Mouse (Mus musculus): Measurements from ENCODE around the gene Gys2.

The Gys2 gene

DNA sequence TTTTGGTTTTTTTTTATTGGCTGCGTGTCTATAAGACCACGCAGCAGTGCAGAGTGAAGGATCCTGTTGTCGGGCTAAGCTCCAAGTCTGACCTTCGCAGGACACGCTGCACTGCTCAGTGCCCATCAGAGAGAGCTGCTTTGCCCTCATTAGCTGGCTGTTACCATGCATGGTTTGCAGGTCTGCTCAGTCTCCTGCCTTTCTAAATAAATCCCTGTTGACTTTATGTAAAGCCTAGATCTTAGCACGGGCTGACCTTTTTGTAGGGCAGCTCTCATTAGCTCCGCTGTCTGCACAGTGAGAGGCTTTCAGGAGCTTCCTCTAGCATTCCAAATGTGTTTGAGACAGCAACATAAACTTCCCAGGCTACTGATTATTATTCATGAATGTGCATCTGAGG is 14.9 kb downstream of the Gys2 start:
- no peak for DNase-seq (ENCODE audit: low spot score)

DNA sequence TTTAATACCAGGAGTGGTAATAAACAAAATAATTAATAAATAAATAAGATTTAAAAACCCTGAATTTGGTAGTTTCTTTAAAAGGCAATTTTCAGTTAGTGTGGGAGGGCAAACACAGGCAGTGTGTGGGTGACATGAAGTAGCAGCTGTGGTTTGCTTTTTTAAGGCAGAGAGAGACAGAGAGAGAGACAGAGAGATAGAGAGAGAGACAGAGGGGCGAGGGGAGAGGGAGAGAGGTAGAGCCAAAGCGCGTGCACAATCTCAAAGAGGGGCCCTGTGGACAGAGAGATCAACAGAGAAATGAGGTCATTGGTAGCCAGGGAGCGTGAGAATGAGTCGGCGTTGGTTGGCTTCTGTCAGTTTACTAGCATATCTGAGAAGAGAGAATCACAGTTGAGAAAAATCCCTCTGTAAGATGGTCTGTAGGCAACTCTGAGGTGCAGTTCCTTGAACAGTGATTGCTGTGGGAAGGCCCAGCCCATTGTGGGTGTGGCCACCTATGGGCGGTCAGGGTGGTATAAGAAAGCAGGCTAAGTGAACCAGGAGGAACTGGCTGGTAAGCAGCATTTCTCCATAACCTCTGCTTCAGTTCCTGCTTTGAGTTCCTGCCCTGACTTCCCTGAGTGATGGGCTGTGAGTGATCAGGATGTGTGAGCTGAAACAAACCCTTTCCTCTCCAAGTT is 17.5 kb downstream of the Gys2 start:
- DNase-seq (ENCODE audit: low spot score): no peak

DNA sequence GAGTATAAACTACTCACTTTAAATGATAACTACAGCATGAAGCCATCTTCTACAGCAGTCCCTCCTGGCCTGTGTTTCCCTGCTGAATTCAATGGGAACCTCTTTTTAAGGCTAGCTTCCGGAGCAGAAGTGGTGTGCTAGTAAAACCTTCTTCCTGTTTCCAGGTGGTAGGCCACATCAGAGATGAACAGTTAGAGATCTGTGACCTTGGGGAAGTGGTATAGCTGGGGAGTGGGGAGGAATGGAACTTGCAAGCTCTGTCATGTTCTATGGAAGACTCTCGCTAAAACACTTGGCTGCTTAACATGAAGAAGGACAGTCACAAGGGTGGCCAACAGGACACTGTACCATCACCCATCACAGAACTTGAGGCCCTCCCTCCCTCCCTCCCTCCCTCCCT is 19.6 kb downstream of the Gys2 start:
- no peak for DNase-seq (ENCODE audit: low spot score)

DNA sequence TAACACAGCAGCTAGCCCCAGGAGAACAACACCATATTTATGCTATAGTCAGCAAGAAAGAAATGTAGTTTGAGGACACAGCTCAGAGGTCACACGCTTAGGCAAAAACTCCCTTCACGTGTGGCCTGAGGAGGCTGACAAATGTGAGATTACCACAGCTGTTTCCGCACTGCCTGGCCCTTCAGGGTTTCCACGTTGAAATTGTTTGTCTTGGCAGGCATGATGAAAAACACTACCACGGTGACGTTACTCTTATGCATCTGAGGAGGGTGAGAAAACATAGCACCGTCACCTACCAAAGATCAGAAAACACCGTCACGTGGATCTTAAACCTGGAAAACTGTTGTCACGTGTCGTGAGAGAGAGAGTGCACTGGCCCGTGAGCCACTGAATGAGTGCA is 21.5 kb downstream of the Gys2 start:
- no peak for DNase-seq (ENCODE audit: low spot score)

DNA sequence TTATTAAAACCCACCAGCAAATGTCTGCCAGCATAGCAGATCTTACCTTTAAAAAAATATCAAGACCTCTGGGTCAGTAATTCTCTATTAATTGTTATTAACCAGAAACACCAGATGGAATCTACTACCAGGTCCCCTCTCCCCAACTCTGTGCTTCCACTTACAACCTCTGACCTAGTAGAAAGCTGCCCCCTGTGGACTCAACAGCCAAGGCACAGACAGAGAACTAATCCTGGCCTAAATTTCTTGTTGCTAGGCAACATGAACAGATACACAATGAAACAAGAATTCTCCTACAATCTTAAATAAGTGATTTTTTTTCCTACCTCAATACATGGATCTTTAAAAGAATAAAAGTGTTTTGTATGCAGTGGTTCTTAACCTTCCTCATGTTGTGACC is 43.8 kb downstream of the Gys2 start:
- no peak for DNase-seq (ENCODE audit: low spot score)

DNA sequence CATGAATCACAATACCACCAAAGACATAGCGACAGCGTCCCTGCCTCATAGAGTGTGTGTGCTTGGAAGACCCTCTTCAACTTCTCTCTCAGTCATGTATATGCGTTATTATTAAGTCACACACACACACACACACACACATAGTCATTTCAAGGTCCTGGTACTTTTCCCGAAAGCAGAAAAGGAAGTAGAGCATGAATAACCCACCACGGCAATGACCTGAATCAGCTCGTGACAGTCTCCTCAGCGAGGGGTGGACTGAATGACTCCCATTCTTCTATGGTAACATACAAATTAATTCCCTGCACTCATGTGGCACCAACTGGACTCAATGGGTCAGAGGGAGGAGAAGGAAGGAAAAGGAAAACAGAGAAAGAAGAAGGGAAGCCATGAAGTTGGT is 47.9 kb downstream of the Gys2 start:
- no peak for DNase-seq (ENCODE audit: low spot score)

DNA sequence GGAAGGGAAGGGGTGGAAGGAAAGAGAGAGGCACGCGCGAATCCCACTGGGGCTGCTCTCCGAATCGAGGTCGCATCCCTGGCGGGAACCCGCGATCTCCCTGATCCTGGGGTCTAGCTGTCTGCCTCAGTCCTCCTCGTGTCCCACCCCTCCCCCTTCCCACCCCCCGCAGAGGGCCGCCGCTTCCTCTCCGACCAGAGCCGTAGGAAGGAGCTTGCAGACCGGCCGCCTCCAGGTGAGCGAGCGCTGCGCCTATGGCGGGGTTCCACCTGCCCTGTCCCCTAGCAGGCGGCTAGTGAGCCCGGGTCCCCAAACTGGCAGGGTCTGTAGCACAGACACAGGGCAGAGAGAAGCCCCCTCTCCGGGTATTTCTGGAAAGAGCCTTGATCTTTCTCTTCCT is 58.3 kb downstream of the Gys2 start:
- no peak for DNase-seq (ENCODE audit: low spot score)

DNA sequence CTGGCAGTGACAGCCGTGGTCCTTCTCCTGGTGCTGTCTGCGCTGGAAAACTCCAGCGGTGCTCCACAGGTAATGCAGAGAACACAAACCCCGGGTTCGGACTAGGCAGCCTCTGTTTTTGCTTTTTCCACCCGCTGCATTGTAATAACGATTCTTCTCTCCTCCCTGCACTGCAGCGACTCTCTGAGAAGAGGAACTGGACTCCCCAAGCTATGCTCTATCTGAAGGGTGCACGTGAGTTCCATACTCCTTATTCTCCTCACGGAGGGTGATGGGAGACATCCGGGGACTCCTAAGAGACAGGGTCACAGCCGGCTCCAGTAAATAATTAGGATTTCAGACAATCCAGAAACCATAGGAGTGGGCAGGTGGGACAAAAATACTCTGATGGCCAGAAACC is 59.1 kb downstream of the Gys2 start:
- DNase-seq (ENCODE audit: low spot score): no peak

DNA sequence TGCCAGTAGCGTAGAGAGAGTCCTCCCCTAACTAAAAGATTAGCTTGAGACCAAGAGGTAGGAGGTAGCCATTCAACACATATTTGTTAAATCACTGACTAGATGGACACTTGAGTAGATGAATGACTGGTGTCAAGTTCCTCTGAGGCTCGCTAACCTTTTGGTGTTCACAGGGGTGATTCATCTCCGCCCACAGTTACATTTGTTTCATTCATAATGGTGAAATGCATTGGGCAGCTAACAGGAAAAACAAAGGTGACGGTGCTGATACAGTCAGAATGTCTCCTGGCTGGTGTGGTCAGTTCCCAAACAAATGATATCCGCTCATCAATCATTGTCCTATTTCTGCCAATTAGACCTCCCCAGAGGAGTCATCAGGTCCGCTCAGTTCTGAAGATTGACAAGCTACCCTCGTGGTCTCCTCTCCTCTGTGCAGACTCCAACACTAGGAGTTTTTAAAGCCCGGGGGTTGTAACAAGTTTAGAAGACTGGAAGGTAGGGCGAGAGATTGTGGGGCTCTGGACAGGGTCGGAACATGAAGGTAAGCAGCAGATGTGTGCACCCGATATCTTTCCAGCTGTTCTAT is 59.9 kb downstream of the Gys2 start, which contains the start of gene Spx:
Gene Spx, plus strand, starts transcription at position 536 of the 586 bp plus-strand sequence.
- DNase-seq (ENCODE audit: low spot score): no peak

DNA sequence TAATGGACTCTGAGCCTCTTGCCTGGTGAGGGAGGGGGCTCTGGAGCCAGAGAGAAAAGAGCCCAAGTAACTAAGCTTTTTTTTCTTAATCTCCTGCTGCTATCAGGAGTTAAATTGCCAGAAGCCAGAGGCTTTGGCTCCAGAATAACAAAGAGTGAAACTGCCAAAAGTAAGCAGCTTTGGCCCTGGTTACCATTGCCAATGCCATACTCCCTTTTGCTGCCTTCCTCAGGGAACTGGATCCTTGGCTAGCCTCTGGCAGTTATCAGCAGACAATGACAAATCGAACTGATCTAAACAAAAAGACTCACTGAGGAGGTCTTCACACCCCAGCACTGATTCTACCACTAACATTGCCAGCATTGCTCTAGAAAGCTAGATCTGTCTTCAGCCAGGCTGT is 61.8 kb downstream of the Gys2 start:
- no peak for DNase-seq (ENCODE audit: low spot score)

DNA sequence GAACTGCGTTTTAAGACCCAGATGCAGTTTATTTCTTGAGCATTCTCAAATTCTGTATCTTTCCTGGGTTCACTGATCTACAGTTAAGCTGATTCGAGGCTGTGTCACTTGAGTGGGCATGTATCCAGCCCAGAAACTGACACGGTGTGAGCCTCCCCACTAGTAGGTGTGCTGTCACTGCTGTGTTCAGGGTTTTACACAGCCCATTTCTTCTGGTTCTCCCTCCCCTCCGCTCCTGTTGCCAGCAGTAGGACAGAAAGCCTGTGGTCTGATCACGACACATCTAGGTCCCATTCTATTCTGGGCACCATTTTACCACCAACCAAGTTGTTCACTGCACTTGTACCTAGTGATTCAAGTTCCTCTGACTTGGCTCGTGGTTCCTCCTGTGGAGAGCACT is 77.2 kb downstream of the Gys2 start:
- DNase-seq (ENCODE audit: low spot score): no peak

DNA sequence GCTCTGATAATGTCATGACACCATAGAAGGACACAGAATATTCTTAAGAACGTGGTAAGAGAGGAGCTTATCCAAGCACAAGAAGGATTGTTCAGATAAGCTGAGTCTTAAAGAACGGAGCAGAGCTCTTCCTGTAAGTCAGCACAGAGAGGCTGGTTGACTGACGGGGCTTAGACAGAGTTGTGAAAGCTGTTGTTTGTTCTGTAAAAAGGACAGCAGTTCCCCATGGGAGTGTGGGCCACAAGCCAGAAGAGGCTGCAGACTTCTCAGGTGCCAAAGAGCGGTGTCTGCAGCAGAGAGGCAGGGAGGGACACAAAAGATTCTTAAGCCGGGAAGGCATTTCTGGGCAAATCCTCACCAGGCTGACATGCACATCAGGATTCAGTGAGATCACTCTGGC is 78.2 kb downstream of the Gys2 start:
- peak; percentile 10 for DNase-seq (ENCODE audit: low spot score)

DNA sequence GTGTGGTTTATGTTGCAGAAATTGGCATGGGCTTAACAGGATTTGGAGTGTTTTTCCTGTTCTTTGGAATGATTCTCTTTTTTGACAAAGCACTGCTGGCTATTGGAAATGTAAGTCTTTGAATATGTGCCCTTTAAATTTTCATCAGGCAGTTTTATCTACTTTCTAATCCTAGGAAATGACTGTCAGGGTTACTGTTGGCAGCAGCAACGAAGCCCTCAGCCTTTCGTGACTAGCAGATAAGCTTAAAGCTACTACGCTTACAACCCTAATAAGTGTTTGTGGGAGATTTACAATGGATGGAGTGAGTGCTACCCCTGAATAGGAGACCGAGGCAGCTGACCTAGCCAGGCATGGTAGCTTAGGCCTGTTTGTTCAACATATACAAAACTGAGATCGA is 80.6 kb downstream of the Gys2 start:
- DNase-seq (ENCODE audit: low spot score): no peak

DNA sequence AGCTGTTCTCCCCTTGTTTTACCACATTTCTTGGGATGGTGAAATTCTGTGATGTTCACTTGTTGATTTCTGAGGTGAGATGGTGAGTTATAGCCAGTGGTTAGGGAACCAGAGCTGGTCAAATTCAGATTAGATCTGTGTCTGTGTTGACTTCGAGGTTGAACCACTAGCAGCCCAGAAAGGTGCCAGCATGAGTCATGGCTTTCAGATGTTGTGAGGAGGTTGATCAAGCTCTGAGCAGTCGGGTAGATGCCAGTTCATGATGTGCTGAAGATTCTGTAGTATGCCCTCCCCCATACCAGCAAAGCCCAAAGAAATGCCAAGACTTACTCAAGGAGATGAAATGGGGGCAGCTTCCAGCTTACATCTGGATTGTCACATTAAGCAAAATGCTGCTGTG is 83.8 kb downstream of the Gys2 start:
- DNase-seq (ENCODE audit: low spot score): no peak

DNA sequence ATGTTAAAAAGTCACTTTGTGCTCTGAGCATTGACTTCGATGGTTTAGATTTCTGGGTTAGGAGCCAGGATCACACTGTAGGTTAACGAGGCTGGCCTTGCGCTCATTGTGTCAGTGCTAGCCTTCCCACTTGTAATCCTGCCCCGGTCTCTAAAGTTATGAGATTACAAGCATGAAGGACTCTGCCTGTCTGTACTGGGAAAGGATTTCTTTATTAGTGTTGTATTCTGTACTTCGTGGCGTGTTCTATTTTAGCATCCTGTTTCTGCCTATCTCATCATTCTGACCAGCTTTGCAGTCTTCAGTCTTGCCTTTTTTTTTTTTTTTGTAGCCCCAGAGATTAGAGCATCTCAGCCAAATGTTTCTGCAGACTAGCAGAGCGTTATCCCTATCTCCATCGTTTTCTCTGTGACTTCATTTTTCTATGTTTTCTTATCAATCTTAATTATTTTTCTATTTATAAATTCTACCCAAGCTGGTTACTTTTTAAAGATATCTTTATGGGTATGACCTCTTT is 85.1 kb downstream of the Gys2 start:
- DNase-seq (ENCODE audit: low spot score): no peak

DNA sequence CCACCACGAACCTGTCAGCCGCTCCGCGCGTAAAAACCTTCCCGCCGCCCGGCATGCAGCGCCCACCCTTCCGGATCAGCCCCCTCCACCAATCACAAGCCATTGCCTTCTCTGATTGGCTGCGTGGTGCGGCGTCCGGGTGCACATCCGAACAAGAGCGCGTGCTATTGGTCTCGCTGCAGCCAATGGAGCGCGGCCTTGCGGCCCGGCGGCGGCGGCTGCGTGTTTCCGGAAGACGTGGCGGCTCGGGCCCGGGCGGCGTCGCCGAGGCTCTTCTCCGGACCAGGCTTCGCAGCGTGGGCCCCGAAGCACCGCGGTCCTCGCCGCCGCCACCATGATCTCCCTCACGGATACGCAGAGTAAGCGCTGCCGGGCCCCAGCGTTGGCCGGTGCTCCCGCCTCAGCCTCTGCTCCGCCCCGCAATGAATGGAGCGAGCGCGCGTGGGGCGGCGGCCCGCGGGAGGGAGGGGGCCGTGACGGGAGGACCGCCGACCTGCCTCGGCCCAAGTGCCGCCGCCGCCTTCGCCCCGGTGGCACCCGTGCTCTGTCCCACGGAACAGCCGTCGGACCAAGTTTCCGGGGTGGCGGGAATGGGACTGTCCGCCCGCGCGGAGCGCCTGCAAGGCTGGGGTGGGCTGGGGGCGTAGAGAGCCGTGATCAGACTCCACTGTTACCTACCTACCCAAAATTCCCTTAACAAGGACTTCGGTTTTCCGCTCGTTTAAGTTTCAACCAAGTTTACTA is 85.7 kb downstream of the Gys2 start, which contains the start of the genes Recql and Golt1b:
Gene Recql, minus strand, starts transcription at position 77 of the 744 bp plus-strand sequence.
Gene Golt1b, plus strand, starts transcription at position 211 of the 744 bp plus-strand sequence.
- peak; percentile 98 for DNase-seq (ENCODE audit: low spot score)

DNA sequence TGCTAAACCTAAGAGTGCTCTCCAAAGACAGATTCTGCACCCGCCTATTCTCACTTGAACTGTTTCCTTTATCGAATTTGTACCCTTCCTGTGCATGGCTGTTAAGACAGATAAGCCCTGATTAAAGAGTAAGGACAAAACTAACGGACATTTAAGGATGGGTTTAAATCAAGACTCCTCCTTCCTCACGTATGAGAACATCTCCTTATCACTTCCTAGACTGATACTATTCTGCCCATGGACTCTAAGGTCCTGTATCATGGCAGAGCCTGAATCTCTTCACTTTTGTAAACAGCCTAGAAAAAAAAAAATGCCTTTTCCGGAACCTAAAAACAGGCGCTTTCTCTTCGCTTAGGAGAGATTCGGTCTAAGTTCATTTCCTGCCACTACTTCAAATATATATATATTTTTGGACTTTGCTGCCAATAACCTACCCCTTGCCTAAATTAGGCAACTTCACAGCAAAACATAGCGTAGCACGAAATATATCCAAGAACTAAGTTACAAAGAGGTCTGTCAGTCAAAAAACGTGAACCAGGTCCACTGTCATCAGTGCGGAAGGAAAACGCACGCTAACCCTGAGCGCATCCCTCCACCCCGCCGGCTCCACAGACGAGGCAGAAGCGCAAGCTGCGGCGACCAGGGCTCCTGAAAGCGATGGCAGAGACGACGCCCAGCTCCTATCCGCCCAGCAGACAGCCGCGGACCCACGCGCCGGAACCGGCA is 86.5 kb downstream of the Gys2 start:
- no peak for DNase-seq (ENCODE audit: low spot score)

DNA sequence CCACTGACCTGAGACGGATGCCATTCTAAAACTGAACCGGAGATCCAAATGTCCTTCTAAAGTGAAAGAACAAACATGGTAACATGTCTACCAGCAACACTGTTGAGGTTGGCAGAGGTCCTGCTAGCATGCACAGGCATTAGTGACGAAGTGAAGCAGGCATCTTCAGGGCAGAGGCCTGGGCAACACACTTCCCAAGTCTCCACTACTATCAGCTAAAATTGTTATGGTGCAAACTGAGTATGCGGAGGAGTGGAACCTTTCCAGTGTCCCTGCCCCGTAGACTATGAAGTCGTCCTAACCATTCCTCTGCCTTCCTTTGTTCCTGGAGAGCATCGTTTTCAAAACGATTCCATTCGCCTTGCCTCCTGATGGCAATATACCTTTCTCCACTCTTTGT is 88.4 kb downstream of the Gys2 start:
- no peak for DNase-seq (ENCODE audit: low spot score)

DNA sequence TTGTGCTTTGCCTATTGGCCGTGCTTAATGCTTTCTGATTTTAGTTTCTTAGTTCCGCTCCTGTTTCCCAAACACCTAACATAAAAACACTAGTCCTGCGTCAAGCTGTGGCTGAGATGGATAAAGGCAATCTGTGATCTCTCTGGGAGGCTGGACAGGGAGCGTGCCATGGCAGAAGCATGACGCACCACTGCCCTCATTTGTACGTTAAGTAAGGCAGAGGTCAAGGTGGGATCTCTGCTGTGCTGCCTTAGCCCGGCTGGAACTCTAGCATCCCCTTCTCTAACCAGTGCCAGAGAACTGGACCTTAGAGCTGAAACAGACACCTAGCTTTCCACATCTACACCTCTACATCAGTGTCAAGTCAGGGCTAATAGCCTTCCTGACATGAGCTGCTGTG is 91.3 kb downstream of the Gys2 start:
- no peak for DNase-seq (ENCODE audit: low spot score)

DNA sequence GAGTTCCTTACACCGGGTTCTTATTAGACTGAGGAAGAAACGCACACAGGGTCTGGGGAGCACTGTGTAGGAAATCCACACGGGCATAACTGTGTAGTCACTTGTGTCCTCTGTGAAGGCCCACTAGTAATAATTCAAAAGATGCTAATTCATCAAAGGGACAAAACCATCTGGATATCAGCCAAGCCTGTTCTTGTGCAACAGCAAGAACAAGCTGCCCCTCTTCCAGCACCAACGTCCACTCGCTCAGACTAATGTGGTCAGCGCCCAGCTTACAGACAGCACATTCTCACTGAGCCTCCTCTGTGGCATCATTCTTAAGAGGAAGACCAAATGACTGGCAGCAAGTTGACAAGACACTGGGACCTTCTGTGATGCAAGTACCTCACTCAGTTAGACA is 92.9 kb downstream of the Gys2 start:
- no peak for DNase-seq (ENCODE audit: low spot score)

DNA sequence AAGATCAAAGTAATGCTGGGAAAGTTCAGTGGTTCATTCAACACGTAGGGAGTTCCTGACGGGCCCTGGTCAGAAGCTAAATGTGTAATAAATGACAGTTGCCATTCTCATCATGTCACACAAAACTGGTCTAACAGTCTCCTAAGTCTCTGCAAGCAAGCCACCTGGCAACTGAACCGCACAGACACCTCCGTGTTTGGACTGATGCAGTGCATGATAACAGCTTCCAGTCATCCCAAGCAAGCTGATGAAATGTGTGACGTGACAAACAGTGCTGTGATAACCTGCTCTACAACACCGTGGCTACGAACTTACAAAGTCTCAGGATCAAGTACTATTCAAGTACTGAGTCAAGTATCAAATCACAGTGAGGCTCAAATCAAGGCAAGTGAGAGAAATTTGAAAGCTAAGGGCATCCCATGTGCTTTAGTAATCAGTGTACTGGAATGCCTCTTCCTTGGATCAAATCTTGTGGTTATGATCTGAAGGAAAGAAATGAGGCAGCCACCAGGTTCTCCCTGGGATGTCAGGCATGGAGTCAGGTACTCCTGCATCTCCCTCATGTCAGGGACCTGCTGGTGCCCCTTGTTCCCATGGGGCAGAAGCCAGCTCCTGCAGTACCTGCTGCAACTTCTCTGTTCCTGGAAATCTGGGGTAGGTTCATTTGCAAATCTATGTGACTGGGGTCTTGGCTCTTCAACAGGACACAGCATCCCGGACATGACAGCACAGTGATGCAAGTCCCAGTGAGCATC is 94.2 kb downstream of the Gys2 start:
- DNase-seq (ENCODE audit: low spot score): no peak

DNA sequence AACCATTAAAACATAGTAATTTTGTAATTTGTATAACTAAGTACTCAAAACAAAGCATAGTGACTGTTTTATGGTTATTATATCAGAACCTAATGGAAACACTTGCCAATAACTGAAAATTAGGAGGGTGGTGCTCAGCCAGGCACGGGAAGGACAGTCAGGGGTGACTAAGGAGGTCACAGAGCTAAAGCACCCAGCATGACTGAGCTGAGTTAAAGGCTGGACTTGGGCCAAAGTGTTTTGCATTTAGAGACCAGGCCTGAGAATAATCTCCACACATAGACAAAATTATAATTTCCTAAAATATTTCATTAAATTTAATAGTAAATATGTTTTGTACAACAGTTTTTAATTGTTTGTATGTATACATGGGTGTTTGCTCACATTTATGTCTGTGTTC is 95.8 kb downstream of the Gys2 start:
- no peak for DNase-seq (ENCODE audit: low spot score)

All from ovary, postnatal 36 days (tissue).